Mouse (Mus musculus) testis, postnatal 14 days (tissue): ENCODE results near the gene Rasgef1b.

Experiments used
- DNase-seq: peaks from one replicate; pipeline ENCODE4 v3.0.0; 2021; ENCODE audit warnings: low spot score

Gene Rasgef1b

DNA sequence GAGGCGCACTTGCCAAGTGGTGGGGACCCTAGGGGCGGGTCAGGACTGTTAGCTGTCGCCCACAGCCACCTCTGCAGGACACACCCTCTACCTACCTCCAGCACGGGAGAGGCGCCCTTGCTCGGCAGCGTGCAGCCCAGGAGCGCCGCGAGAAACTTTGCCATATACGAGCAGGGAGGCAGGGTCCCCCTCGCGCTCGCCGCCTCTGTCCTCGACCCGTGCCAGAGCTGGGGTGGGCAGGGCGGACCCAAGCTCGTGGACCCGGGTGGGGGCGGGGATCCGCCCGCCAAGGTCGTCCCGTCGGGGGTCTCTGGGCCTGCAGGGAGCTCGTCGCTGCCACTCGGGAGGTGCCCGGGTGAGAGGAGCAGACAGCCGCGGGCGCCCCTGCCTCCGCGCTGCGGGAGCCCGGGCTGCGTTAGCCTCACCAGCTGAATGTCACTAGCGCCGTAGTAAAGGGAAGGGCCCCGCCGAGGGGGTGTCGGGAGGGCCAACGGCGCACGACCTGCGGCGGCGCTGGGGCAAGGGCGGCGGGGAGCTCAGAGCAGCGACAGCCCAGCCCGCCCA, at the start of gene Rasgef1b:
Gene Rasgef1b, minus strand, starts transcription at position 417 of the 564 bp plus-strand sequence.
- peak; percentile 74 for DNase-seq

DNA sequence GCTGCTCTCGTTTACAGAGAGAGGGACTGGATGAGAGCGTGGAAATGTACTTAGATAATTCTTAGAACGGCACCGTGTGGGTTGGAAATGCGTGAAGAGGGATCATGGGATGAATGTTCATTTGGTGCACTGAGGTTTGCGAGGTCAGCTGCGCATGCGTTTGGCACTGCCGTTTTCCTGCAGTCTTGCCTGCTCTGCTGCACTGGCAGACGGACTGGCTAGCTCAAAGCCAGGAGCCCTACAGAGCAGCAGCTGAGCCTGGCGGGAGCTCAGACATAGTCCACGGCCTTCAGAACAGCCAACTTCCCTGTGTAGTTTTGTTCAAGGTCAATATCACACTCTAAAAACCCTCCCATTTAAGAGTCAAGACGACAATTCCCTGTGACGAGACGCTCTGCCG, 46.5 kb upstream of the Rasgef1b start:
- no peak for DNase-seq

DNA sequence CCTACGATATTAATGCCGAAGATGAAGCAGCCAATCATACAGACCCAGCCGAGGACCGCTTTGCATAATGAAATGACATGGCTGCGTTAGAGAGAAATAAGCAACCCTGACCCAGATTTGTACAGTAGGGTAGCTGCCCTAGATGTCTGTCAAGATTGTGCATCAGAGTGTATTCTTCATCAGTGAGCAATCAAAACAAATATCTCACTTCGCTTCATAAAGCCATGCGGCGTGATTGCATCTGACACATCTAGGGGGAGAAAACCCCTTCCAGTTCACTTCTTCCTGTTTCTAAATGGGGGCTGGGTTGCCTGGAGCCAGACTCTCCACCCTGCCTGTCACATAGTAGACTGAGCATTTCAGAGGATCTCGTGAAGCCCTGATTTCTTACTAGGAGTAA, 44.4 kb upstream of the Rasgef1b start:
- no peak for DNase-seq

DNA sequence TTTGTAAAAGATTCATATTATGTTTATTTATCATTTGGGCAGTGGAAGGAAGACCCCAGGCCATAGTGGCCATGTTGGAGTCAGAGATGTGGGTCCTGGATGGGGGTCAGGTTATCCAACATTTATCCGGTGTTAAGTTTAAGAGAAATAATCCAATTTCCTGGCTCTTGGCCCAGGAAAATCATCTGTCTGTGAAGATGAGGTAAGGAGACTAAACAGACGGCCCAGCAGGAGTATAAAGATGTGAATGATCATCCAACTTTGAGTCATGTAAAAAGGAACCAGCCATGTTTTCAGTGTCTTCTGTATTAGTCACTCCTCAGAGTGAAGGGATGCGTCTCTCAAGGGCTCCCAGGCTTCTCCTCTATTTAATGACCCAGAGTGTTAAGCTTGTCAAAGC, 35.4 kb upstream of the Rasgef1b start:
- no peak for DNase-seq

DNA sequence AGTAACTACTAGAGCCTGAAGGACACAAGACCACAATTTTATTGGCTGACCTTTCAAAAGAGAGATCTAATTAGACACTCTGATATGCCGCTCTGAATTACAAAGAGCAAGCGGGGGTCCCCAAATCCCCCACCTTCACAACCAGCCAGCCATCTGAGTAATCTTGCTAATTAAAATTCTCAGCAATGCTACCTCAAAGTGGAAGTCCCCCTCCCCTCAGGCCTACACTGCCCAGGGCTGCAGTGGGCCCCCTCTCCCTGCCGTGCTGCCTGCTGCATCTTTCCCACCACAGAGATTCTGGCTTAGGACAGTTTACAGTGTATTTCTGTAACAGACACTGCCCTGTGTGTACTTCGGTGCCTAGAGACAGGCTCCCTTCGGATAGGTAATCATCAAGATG, 30.0 kb upstream of the Rasgef1b start:
- DNase-seq = no peak

DNA sequence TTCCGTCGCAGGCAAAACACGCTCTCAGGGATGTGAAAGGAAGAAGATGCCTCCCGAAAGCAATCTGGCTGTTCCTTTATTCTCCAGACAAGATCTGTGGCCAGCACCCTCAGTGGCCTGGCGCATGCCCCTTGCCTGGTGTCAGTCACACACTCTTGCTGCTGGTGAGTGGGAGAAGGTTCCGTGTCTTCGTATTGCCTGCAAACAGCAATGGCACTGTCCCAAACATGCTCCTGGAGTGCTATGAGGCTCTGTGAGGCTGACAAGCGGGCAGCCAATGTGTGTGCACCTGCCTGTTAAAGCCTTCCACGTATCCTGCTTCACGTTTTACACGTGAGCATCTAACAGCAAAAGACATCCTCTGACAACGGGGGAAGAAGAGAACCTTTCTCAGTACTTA, 25.0 kb upstream of the Rasgef1b start:
- no peak for DNase-seq

DNA sequence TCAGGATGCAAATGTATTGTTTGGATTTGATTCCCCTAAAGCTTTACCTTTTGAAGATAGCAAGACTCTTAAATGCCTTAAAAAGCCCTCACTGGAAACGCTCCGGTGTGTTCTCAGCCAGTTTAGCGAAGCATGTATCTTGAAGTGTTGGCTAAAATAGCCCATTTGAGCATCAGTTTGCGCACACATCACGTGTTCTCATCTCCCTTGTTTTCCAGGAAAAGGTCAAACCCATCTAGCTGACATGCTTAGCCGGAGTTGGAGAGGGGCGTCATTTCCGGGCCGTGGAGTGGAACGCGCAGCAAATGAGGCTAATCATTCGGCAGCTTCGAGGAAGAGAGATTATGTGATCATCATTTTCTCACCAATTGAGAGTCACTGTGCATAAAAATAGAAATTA, 24.5 kb upstream of the Rasgef1b start:
- DNase-seq = no peak

DNA sequence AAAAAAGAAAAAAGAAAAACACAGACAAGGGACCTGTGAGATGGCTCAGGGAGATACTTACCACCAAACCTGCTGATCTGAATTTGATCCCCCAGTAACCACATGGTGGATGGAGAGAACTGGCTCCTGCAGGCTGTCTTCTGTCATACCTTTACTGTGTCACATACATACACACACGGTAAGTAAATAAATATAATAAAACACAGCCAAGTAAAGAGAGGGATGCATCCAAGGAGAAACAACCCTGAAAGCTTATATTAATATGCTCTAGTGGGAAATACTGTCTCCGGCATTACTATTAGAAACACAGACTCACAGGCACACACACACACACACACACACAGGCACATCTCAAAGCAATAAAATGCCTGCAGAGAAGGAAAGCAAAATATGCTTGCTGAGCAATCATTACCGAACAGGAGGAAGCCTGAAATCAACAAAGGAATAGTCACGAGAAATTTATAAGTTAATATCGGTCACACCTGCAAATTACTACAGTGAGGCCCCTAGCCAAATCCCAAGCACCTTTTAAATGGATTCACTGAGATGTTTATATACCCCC, 23.9 kb upstream of the Rasgef1b start:
- DNase-seq = no peak

DNA sequence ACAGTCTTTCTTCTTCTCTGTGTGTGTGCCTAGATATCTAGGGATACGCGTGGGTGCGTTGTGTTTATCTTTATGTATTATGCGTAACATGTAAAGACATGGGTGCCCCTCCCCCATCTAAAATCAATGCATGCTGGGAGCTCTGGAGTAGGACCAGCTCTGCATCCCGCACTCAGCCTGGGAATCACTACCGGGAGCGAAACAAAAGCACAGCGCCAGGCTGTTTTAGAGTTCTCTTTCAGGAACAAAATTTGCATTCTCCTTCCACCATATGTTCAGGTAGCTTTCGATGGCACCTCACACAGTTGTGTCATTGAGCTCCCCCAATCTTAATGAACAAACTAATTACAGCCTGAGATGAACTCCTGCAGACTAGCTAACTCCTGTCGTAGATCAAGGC, 19.6 kb upstream of the Rasgef1b start:
- DNase-seq = no peak

DNA sequence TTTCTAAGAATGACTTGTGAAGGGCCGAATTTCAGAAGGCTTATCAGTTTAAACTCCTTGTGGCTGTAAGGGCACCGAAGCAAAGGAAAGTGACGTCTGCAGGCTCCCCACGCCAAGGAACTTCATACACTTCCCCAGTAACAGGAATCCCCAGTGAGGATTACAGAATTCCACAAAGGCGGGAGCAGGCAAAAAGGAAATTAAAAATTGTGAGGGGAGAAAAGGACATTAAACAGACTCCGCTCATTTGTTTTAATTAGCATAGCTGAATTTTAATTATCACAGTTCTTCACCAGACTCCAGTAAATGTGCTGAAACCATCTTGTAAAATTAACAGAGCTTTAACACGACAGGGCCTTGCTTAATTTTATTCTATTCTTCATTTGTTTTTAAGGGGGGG, 17.2 kb upstream of the Rasgef1b start:
- DNase-seq = no peak

DNA sequence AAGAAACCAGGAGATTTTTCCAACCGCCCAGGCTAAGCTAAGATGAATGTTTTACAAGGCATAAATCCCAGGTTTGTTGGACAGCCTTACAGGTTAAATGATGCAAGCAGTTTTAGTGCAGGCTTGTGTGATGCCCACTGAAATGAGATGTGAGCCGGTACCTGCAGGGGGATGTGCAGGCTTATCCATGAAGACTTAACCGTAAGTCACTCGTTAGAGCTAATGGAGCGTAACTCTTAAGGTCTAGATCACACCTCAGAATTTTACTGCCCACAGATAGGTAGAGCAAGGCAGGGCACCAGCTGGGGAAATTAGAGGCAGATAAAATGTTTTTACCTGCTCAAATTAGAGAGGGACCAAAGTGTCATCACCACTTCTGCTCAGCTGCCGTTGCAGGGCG, 14.0 kb upstream of the Rasgef1b start:
- DNase-seq = no peak

DNA sequence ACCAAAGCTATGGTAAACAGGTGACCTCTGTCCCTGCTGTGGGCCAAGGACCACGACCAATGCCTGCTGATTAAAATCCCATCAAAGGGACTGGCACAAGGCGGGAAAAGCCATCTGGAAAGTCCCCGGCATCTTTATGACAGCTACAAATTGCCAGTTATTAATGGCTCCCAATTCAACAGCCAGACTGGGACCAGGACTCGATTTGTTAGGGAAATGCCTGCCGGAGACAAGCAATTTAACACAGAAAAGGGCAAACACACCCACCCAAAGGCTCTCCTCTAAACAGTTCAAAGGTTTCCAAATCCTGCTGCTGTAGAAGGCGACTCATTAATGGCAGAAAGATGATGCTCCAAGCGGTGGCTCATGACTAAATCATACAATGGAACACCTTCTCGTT, 13.2 kb upstream of the Rasgef1b start:
- DNase-seq = no peak

DNA sequence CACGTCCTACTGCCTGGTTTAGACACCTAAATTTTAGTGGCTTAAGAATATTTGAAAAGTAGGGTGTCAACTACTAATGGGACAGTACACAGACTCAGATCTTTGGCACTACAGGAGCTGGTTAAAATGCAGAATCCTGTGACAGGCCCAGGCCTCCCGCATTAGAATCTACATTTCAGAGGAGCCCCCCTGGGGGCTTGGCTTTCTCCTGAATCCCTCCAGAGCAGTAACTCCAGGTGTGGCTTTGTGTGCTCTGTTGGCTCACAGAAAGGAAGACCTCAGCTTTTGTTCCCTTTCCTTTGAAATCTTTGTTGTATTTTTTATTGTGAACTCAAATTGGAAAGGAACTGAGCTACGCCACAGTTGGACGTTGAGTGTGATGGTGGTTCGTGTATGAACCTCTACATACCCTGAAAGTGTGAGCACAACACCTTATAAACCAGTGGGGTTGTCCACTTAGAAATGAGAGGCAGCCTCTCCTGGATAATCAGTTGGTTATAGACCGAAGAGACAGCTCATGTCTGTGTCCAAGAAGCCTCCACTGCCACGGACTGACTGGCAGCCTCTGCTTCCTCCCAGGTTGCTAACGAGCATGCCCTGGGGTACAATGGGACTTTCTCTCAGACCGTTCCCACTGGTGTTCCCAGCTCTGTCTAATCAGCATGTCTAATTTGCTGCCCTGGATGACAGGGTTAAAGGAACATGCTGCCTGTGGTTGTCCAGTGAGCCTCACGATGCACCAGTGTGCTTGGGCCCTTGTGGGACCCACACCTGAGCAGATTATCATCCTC, 9.3 kb upstream of the Rasgef1b start:
- DNase-seq = no peak

DNA sequence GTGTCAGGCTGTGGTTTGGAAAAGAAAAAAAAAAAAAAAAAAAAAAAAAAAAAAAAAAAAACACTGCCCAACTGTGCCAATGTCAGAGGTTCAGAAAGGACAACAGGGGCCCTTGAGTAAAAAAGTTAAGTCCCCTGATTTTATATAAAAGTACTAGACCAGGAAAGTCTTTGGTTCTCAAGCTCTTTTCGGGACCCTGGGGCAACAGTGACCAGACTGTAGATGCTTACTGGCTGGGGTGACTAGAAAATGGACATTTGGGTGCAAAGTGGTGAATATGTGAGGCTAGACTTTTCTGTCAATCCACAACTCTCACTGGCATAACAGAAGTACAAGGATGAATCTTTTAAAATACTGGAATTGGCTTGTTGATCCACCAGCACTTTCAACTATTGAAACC, 1.1 kb upstream of the Rasgef1b start:
- DNase-seq = no peak

DNA sequence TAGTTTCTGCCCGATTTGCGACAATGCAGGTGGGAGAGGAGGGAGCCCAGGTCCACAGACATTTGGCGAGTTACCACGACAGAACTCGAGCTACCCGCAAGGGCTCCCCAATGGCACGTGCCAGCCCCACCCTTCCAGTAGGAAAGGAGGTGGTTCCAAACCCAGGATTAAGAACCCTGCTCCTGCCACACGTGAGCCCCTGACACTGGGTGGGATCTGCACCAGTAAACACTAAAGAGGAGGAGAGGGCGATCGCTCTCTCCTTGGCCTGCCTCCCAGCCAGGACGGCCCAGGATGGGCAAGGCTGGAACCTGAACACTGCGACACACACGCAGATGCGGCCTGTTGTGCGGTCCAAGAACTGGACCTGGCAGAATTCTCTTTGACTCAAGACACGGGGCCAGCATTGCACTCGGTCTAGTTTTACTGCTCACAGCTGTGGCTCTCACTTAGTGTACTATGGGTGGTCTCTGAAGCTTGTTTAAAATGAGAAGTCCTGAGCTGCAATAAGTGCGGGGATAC, 557 bp upstream of the Rasgef1b start:
- peak; percentile 10 for DNase-seq

DNA sequence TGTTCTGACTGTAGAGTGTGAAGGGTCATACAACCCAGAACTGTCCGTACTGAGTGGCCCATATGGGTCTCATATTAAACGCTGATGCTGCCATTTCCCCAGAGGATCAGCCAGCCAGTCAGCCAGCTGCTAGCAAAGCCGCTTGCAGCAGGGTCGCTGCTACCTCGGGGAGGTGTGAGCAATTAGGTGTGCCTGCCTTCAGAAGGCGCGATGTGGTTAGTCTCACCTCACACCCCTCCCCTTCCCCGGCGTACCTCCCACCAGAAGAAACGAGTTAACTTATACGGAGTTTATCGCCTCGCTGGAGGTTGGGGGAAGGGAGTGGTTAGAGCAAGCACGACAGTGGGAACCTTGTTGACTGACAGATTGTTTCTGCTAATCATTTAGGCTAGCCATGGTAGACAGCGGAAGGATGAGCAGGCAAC, 826 bp downstream of the Rasgef1b start:
- DNase-seq = no peak

DNA sequence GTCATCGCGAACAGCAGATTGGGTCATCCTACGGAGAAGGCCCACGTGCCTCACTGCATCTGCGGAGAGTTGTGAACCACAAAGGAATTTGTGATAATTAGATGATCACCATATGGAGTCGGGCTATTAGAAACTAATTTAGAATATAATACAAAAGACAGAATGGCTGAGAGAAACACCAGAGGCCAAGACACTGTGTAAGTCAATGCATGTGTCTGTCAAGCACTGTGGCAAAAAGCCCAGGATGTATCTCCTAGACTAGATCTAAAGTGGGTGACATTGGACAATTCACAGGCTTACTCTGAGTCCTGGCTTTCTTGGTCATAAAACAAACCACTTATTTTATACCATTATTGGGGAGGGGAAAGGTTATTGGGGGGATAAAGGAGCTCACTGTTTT, 4.9 kb downstream of the Rasgef1b start:
- DNase-seq = no peak

DNA sequence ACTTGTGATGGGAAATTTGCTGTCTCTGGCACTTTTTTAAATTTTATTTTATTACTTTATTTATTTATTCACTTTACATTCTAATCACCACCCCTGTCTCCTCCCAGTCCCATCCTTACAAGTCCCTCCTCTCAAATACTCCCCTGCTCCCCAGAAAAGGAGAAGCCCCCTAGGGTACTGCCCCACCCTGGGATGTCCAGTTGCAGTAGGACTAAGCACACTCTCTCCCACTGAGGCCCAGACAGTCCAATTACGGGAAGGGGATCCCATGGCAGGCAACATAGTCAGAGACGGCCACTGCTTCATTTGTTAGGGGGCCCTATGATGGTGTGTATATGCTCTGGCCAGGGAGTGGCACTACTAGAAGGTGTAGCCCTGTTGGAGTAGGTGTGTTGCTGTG, 6.6 kb downstream of the Rasgef1b start:
- no peak for DNase-seq

DNA sequence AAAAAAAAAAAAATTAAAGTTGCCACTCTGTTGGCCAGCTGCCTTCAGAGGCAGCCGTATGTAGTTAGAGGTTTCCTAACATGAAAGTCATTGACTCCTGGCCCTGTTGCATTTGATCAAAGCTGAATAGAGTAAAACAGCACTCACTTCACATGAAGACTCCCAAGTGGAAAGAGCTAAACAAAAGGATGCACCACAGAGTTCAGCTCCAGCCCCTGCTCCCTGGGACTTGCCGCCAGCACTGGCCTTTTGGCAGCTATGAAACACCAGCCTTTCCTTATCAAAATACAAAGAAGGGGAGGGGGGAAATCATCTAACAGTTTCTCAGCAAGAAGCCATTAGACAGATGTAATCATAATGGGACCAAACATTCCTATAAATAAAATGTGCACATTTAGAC, 8.3 kb downstream of the Rasgef1b start:
- DNase-seq = no peak

DNA sequence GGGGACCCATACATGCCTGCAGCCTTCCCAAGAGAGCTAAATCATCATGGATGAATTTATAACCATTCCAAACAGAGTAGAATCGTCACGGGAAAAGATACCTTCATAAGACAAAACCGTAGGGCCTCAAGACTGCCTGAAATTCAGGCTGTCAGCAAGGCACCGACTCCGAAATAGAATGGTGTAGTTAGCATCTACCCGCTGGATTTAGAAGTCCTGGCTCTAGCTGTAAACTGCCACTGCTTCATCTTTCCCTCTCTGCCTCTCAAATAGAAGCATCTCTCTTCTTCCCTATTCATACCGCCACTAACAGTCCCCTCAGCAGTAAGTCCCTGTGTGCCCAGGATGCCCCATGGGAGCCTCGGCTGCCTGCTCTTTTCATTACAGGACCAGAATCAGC, 10.9 kb downstream of the Rasgef1b start:
- DNase-seq = no peak

DNA sequence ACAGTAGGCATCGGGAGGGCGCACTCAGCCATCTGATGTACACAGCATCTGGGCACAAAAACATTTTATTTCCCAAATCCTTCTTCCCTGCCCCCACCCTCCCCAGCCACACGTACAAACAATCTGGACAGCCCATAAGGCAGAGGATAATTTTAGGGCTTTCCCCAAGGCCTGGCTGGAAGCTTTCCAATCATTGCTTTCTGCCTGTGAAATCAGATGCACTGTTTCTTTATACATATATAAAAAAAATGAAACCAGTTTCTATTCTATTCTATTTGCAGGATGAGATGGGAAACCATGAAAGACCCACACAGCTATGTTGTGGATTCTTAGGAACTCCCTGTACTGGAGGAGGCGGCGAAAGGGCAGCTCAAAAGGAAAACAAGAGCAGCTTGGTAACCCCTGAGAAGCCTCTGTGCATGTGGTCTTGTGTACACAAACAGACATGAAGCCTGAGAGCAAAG, 13.6 kb downstream of the Rasgef1b start:
- no peak for DNase-seq

DNA sequence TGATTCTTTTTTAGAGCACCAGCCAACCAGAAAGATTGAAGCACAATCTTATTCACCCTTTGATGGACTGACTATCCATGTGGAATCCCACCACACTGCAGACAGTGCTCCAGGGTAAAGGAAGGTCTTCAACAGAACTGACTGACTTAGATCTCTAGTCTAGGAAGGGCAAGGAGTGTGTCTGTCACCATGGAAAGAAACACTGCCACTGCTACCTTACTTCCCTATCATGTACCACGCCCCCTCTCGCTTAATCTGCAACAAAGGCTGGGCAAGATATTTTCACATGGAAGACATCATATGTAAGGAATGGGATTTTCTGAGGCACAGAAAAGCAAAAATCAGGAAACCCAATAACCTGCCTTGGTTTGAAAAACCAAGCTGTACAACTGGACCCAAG, 16.9 kb downstream of the Rasgef1b start:
- no peak for DNase-seq

DNA sequence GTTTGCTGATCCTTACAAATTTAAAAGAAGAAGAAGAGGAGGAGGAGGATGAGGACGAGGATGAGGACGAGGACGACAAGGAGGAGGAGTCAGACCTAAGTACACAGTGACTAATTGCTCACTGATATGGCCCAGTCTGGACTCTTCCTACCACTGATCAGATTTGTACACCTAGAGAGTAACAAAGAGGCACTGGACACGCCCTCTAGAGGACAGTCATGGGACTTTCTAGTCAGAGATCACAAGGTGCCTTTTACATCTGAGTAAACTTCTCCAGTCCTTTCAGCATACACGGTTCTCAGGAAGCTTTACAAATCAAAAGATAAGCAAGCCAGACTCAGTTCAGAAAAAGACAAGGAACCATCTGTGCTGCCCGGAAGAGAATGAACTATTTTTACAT, 20.2 kb downstream of the Rasgef1b start:
- DNase-seq = no peak
